Mouse (Mus musculus) mammary gland, adult 2 months (tissue): Measurements from ENCODE around the gene Gm28305. TPM values are rescaled to one million over a fixed set of nuclear protein-coding genes. Genes with fewer than 3 reads are reported as not detected.

Experiments used
- polyA plus RNA-seq: library from polyadenylated mRNA; depleted of rRNA; stranded (reverse); fragments of >200 nt; gene quantifications from 2 replicates; pipeline ENCODE4 v1.2.3, GENCODE M21; 2012; ENCODE audit warnings: low replicate concordance; rRNA removed

Gm28305 gene
- polyA plus RNA-seq: not detected in 2 replicates

DNA sequence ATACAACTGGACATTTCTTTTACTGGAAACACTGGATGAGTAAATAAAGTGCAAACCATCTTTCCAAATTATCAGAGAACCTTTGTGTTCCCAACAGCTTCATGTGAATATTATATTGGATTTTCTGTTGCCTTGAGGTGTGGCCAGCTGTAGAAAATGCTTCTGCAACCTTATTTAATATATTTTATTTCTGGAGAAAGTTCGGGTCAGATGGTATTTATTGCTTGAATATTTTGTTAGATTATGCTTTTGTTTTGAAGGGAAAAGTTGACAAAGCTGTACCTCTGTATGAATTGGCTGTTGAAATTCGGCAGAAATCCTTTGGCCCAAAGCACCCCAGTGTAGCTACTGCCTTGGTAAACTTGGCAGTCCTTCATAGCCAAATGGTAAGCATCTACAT lies at the start of gene Gm28305:
Gm28305 (plus strand) TSS at position 301 of the 400 bp plus-strand sequence.

GRCm38 (mm10) chr9:104001921-104002859 lies 38.3 kb upstream of the Gm28305 start, which contains the start of gene Nphp3:
Nphp3 (plus strand) TSS chr9:104002544.

GRCm38 (mm10) chr9:104062430-104063243 lies 22.2 kb downstream of the Gm28305 start, which contains the start of gene Uba5:
Uba5 (minus strand) TSS chr9:104063134.

GRCm38 (mm10) chr9:104063244-104063961 lies 22.9 kb downstream of the Gm28305 start, which contains the start of gene Acad11:
Acad11 (plus strand) TSS chr9:104063377.

Other genes starting within 250 kb of the Gm28305 start
- 6.2 and 13.7 TPM in 2 replicates for gene Nphp3, start 38.1 kb upstream of the Gm28305 start, polyA plus RNA-seq
- 11.3 and 18.7 TPM in 2 replicates for gene Uba5, start 22.5 kb downstream of the Gm28305 start, polyA plus RNA-seq
- 53.8 and 68.2 TPM in 2 replicates for gene Acad11, start 22.7 kb downstream of the Gm28305 start, polyA plus RNA-seq
- 3.9 and 9.2 TPM in 2 replicates for gene Ackr4, start 86.3 kb downstream of the Gm28305 start, polyA plus RNA-seq
- gene Dnajc13, start 222.3 kb downstream of the Gm28305 start, polyA plus RNA-seq: 33.7 and 64.1 TPM in 2 replicates